Mouse (Mus musculus): ENCODE data around the gene Pdcl. TPM values are rescaled to one million over a fixed set of nuclear protein-coding genes. Genes with fewer than 3 reads are reported as not detected.

Pdcl gene
- total and polyA plus RNA-seq, 3 experiments, result 48.4 to 115 (median 103) TPM

- Histone ChIP-seq H3K4me2 (ENCODE audit: insufficient read depth, low read depth, poor library complexity, severe bottlenecking) (no peak overlapping the region), H3K36me3 (replicated peaks in 1 of 2; ENCODE audit: control insufficient read depth in 1 of 2, insufficient read depth in 1 of 2, low read length in 1 of 2) (peaks cover 52 to 66% of the 10 kb centered on the region in 2 experiments), H3K4me1 (ENCODE audit: control insufficient read depth in 1 of 2, insufficient read depth in 2 of 2) (peaks cover 11 to 34% of the 10 kb centered on the region in 2 experiments; a peak in 3 of 4 replicates), H3K4me3 (replicated peaks in 1 of 3; ENCODE audit: low read depth in 2 of 3, low read length in 2 of 3, poor library complexity in 1 of 3) (no peak overlapping the region), H3K27ac (ENCODE audit: insufficient read depth, low read depth) (no peak overlapping the region), H3K9ac (ENCODE audit: insufficient read depth, low read depth) (no peak overlapping the region), H3K79me2 (replicated peaks; ENCODE audit: control insufficient read depth, extremely low read depth, insufficient read depth, poor library complexity, severe bottlenecking) (peaks cover 17% of the 10 kb centered on the region), H3K9me3 (replicated peaks; ENCODE audit: low read length) (no peaks in the 10 kb centered on the region), H3K27me3 (replicated peaks) (no peaks in the 10 kb centered on the region)
- in situ Hi-C loops (cut with MboI; ENCODE audit: low pct_ligation_motif_present, low pct_unique_long_range_greater_than_20kb, low sequenced_read_pairs) (no loop called here), dilution Hi-C loops (cut with MboI; ENCODE audit: extremely low pct_ligation_motif_present, extremely low pct_unique_long_range_greater_than_20kb, low sequenced_read_pairs) (no loop called here)
- DNase-seq (ENCODE audit: extremely low read depth), result no peak
- TF ChIP-seq NRF1 (IDR thresholded peaks at IDR 0.05; ENCODE audit: low read depth, low read length), result no peak
- TF ChIP-seq POLR2A (IDR thresholded peaks at IDR 0.05; ENCODE audit: low read depth, low read length), result no peak
These were observed 3.6 kb downstream of the Pdcl start for GRCm38 (mm10) chr2:37355571-37355970.

- peaks cover 3 to 19% of the 10 kb centered on the region in 2 experiments; a peak in 2 of 4 replicates for H3K4me1 ChIP-seq (ENCODE audit: control insufficient read depth in 1 of 2, insufficient read depth in 2 of 2)
- no peak for DNase-seq (ENCODE audit: extremely low read depth)
- H3K4me2 ChIP-seq (ENCODE audit: insufficient read depth, low read depth, poor library complexity, severe bottlenecking), result no peak overlapping the region
- H3K27me3 ChIP-seq (replicated peaks), result no peaks in the 10 kb centered on the region
- H3K27ac ChIP-seq (ENCODE audit: insufficient read depth, low read depth), result no peak overlapping the region
- H3K4me3 ChIP-seq (replicated peaks in 1 of 3; ENCODE audit: low read depth in 2 of 3, low read length in 2 of 3, poor library complexity in 1 of 3), result no peak overlapping the region
- no peak for TF ChIP-seq NELFE (IDR thresholded peaks at IDR 0.05; ENCODE audit: low read depth, low read length)
- TF ChIP-seq JUND (conservative IDR thresholded peaks at IDR 0.05; ENCODE audit: low read depth, low read length), result no peak
- no peak for TF ChIP-seq EP300 (IDR thresholded peaks at IDR 0.05; ENCODE audit: low read length)
- TF ChIP-seq JUN (IDR thresholded peaks at IDR 0.05; ENCODE audit: insufficient read depth, low read depth, low read length), result no peak
- TF ChIP-seq TCF12 (IDR thresholded peaks at IDR 0.05; ENCODE audit: low read depth, low read length), result no peak
- TF ChIP-seq SMC3 (IDR thresholded peaks at IDR 0.05; ENCODE audit: low read depth, low read length), result no peak
- TF ChIP-seq POLR2A (IDR thresholded peaks at IDR 0.05; ENCODE audit: low read depth, low read length), result no peak
- TF ChIP-seq ELF1 (IDR thresholded peaks at IDR 0.05; ENCODE audit: low read depth, low read length), result no peak
- TF ChIP-seq RCOR1 (conservative IDR thresholded peaks at IDR 0.05; ENCODE audit: low read depth, low read length), result no peak
- no peak for TF ChIP-seq TBP (conservative IDR thresholded peaks at IDR 0.05; ENCODE audit: low read depth, low read length)
- no peak for TF ChIP-seq POLR2AphosphoS2 (IDR thresholded peaks at IDR 0.05; ENCODE audit: low read depth, low read length)
- TF ChIP-seq ETS1 (conservative IDR thresholded peaks at IDR 0.05; ENCODE audit: low read depth, low read length), result no peak
- no peak for TF ChIP-seq MAZ (IDR thresholded peaks at IDR 0.05; ENCODE audit: low read depth, low read length)
- TF ChIP-seq ZMIZ1 (IDR thresholded peaks at IDR 0.05; ENCODE audit: low read depth, low read length), result no peak
- TF ChIP-seq MAX (IDR thresholded peaks at IDR 0.05; ENCODE audit: low read length), result no peak
- in situ Hi-C loops (cut with MboI; ENCODE audit: low pct_ligation_motif_present, low pct_unique_long_range_greater_than_20kb, low sequenced_read_pairs) (no loop called here), dilution Hi-C loops (cut with MboI; ENCODE audit: extremely low pct_ligation_motif_present, extremely low pct_unique_long_range_greater_than_20kb, low sequenced_read_pairs) (no loop called here)
- no peaks in the 10 kb centered on the region for H3K9me3 ChIP-seq (replicated peaks; ENCODE audit: low read length)
- H3K36me3 ChIP-seq (replicated peaks in 1 of 2; ENCODE audit: control insufficient read depth in 1 of 2, insufficient read depth in 1 of 2, low read length in 1 of 2), result peaks cover 53 to 70% of the 10 kb centered on the region in 2 experiments
- no peak overlapping the region for H3K9ac ChIP-seq (ENCODE audit: insufficient read depth, low read depth)
- H3K79me2 ChIP-seq (replicated peaks; ENCODE audit: control insufficient read depth, extremely low read depth, insufficient read depth, poor library complexity, severe bottlenecking), result no peaks in the 10 kb centered on the region
These were observed 7.5 kb downstream of the Pdcl start for GRCm38 (mm10) chr2:37351671-37352070.

All from CH12.LX (cell line).